Mouse (Mus musculus) kidney, adult 8-10 months (tissue): Measurements from ENCODE around the gene 1700025G04Rik.
"Not testable (repeated sequence)": the region's sequence is repeated elsewhere in the genome, so short reads cannot be mapped to it uniquely, and the experiment has no call there.

Experiments used
- DNase-seq, 2 experiments: peaks; one replicate each; pipeline ENCODE4 v3.0.0; 2022

1700025G04Rik gene

DNA sequence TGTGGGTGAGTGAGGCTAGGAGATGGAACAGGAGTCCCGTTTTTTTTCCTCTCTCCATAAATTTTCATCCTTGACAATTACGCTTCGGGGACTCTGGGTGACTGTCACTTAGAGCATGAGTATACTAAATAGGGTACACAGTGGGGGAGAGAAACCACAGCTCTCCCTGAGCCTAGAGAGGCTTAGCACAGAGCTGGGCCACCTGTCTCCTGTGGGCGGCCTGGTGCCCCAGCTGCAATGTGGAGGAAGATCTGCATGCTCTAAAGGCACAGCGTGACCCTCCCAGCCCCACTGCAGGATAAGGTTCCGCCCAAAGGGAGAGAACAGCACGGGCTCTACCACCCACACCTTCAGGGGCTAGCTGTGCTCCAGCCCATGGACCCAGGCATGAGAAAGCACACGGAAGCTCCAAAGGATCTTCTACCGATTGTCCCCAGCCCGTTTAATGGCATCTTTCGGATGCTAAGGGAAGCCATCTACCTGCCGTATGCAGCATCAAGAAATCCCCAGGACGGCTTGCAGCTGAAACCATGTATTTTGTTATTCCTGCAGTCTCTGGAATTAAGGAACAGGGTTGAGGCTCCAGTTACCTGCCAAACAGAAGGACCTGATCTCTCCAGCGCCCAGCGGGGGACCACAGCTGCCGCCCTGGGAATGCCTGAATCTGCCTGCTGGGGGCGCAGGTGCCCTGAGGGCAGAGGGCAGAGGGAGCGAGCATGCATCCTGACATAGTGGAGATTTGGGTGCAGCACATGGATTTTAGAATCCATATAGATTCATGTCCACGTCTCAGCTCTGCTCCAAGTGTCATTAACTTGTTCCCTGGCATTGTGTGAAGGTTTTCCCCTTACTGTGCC lies 243.8 kb downstream of the 1700025G04Rik start:
- no peak for DNase-seq

DNA sequence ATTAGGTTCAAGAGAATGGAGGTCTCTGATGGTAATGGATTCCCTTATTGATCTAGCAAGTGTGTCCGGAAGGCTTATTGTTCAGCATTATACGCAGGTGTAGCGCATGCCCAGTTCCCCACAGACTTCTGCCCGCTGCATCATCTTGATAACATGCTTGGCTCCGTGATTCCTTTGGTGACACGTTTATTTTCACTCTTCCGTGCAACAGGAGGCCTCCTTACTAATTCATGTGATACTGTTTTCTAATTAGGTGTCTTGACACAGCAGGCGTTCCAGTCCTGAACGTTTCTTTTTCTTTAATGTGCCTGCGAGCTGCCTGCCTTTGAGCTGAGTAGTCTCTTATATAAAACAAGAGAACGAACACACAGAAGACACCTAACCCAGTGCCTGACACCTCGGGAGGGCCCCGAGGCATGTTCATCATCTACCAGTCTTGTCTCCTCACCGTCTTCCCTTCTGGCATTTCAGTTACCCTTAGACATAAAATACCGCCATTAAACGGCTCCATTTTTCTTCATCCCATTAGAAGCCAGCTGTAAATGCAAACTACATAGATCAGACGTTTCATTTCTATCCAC lies 244.6 kb downstream of the 1700025G04Rik start:
- no peak for DNase-seq

DNA sequence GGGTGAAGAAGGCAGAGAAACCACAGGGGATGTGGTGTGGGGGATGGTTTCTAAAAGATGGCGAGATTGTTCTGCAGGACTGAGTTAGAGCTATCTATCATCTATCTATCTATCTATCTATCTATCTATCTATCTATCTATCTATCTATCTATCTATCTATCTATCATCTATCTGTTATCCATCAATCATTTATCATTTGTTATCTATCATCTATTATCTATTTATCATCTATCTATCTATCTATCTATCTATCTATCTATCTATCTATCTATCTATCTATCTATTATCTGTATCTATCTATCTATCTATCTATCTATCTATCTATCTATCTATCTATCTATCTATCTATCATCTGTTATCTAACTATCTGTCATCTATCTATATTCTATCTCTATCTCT lies 249.6 kb downstream of the 1700025G04Rik start:
- DNase-seq: not testable (repeated sequence)

DNA sequence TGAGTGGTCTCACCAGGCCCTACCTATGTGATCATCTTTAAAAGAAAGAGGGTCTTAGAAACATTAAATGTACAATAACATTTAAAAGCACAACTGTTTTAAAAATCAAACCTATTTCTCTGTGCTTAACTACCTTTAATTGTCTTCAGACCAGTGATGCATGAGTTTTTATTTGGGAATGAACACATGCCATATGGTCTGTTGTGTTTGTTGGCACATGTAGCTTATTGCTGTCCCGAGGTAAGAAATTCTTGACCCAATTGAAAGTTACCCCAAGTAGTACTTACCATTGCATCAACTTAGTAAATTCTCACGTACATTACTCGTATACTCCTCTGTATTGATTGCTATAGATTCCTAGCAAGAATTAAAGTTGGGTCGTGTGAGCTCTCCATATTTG lies 254.7 kb downstream of the 1700025G04Rik start:
- DNase-seq: no peak

DNA sequence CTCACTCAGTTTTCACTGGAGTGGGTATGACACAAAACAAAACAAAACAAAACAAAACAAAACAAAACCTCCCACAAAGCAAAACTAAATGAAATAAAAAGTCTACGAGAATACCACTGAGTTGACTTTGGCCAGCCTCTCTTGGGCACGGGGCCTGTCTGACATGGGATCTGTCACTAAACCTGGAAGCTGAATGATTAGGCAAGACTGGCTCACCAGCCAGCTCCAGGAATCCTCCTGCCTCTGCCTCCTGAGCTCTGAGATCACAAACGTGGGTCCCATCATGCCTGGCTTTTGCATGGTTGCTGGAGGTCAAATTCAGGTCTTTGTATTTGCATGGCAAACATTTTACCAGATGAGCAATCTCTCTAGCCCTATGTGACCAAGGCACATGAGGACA lies 258.1 kb downstream of the 1700025G04Rik start:
- DNase-seq: no peak

DNA sequence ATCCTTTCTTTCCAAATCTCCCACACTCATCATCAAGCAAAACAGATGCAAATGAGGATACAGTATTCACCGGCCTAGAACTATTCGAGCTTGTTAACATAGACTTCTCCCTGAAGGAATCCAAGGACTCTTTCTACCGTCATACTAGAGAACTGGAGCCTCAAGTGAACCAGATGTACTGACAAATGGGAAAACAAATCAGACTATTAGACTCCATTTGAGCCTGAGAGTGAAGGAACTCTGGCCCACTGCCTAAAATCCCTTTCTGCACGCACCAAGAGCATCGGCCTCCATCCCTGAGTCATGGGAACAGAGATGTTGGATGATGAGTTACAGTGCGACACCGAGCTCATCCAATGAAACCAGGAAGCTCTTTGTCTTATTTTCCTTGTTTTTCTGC lies 264.9 kb downstream of the 1700025G04Rik start:
- DNase-seq: no peak

DNA sequence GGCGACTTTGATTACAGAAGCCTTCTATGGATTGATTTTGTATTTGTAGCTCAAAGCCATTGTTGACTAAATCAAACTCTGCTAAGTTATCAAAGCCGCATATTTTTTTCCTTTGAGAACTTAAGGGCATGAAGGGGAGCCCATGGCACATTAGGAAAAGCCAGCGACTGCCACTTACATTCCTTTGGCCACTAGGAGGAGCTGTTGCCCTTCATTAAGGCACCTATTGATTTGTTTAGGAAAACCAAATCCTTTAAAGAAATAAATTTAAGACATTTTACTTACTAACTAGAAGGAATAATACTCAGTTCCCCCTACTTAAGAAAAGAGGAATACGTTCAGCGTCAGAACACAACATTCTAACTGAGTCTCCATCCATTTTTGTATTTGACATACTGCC lies 269.5 kb downstream of the 1700025G04Rik start:
- peak; percentile 41 to 62 for DNase-seq

DNA sequence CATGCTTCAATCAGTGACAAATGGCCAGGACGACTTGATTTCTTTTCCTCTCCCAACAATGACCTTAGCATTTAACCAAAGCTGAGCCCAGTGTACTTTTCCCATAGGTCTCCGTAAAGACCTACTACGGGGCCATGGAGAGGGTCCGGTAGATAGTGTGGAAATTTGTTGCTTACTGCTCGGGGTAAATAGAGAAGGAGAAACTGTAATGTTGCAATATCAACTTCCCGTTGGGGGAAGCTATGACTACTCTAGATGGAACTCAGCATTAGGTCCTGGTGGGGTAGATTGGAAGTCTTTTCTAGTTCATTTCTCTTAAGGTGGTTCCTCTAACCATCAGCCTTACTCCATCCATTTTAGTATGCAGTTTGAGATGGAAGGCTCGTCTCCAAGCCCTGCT lies 270.7 kb downstream of the 1700025G04Rik start:
- no peak for DNase-seq

DNA sequence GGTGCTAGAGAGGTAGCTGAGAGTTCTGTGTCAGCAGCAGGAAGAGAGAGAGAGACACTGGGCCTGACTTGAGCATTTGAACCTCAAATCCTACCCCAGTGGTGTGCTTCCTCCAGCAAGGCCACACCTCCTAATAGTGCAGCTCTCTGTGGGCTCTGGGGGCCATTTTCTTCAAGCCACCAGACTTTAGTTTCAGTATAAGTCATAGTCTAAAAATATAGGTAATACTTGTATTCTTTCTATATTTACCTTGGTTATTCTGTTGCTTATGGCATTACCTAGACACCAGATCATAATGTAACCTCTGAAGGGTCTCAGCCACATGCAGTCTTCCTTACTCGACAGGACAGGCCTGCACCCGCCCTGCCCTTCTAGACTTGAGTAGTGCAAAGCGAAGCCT lies 273.9 kb downstream of the 1700025G04Rik start:
- DNase-seq: no peak

DNA sequence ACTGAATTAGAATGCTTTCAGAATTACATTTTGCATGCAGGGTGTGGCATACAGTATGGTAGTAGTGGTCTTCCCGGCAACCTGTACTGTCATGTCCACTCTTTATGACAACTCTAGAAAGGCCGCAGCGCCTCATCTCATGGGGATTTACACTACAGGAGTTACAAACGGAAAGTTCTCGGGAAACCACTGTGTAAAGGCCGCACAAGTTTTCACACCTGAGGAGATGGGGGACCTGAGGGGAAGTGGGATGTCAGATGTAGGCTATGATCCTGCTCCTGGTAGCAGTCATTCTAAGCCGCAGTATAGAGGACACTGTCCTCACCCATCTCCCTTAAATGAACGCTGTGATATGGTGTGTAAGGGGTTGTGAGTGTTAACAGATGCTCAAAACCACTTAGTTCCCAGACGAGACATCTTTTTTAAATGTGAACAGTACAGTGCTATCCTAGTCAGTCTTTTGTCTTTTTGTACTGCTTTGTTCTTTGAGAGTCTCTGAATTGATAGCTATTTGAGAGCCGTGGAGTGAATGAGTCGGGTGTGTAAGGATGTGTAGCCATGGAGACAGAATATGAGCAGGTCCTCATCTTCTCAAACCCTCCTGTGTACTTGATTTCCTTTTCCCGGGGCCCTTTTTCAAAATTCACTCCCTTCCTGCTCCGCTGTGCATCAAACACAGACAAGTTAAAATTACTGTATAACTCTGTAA lies 277.8 kb downstream of the 1700025G04Rik start:
- no peak for DNase-seq

DNA sequence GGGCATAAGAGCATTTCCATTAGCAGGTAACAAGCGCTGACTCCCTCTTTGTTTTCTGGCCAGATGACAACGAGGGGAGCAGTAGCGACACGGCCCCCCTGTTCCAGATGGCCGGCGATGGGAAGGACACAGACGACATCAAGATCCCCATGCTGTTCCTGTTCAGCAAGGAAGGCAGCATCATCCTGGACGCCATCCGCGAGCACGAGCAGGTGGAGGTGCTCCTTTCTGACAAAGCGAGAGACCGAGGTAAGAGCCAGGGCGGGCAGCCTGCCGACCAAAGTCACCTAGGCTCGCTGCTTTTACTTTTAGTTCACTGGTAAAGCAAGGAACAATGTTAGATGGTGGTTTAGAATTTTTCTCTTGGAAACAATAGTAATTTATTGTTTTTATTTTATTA lies 278.5 kb downstream of the 1700025G04Rik start:
- DNase-seq: no peak

DNA sequence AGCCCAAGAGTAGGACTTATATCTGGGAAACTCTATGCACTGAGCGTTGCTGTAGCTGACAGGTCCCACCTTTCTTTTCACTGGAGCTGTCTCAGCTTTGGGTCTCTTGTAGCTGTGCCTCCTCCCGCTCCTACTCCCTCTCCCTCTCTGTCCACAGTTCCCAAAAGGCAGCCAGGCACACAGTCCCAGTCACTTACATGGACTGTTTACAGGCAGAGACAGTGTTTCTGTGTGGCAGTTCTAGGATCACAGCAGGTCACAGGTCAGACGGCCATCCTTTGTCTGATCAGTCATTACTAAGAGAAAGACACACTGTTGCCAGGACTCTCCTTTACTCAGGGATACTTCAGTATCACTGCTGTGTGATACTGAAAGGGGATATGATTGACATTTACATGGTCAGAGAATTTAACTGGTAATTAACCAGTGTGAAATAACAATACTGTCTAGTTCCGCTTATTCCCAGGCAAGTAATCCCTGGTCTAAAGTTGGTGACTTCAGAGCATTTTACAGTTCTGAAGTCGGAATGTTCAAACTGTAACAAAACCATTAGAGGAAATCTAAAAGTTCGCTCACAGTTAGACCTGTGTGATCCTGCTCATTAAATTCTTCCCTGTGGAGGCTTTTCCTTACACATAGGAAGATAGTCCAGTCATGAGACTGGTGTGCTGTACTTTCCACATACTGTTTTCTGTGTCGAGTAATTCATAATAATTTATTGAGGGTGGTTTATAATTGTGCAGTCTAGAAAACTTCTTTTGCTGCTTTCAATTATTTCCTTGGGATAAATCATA lies 279.1 kb downstream of the 1700025G04Rik start:
- DNase-seq: no peak

DNA sequence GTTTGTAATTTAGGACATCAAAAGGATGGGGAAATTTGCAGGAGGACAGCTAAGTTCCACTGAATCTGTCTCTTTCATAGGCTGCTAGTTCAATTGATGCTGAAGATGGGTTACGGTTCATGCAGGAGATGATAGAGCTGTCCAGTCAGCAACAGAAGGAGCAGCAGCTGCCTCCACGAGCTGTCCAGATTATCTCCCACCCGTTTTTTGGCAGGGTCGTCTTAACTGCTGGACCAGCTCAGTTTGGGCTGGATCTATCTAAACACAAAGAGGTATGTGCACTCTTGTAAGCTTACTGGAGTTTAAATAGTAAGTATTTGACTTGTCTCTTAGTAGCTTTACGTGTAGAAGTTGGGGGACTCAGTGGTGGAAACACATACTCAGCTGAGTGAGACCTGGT lies 282.6 kb downstream of the 1700025G04Rik start:
- no peak for DNase-seq

DNA sequence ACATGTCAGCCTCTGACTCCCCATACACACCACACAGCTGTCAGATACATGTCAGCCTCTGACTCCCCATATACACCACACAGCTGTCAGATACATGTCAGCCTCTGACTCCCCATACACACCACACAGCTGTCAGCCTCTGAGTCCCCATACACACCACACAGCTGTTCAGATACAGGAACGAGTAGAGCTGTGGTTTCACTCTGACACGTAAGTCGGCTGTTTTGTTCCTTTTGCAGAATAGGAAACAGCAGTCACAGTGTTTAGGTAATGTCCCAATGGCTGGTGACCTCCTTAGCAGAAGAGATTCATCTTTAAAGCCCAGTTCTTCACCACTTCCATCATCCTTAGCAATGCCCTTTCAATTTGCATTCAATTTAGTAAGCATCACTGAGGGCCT lies 287.1 kb downstream of the 1700025G04Rik start:
- not testable (repeated sequence) for DNase-seq
